20 mouse cellular contexts compared by ENCODE assay signal in the genomic region with DNA sequence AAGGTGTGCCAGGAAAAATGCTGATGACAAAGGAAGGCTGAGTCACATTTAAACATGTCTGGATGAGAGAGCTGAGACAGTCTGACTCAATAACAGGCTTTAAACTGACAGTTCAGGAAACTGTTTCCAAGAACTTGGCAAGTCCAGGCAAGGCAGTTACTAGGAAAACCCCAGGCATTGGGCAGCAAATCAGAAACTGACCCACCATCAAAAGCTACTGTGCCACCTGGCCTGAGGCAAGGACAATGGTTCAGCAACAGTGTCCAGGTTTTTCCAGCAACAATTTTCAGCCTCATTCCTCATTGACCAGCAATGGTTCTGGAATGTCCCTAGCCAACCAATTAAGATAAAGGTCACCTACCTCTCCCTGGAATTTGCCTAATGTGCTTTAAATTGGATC.
"Had no signal": no experiment of that assay in that cellular context is flagged by ENCODE, and none has a peak within 500 bp of the region (broad histone marks: within the 10 kb centered on the region; RNA-seq: fewer than 3 reads in every experiment).

No protein-coding gene starts in this region.

- H3K9ac ChIP-seq: lung, embryonic 15.5 days; midbrain, embryonic 13.5 days; midbrain, embryonic 15.5 days; neural tube, embryonic 13.5 days; neural tube, embryonic 15.5 days had no signal

- H3K4me1 ChIP-seq: lung, embryonic 15.5 days; megakaryocyte, embryonic 14.5 days; midbrain, embryonic 13.5 days; midbrain, embryonic 15.5 days; neural tube, embryonic 13.5 days; neural tube, embryonic 15.5 days had no signal

- H3K4me3 ChIP-seq: lung, embryonic 15.5 days; megakaryocyte, embryonic 14.5 days; midbrain, embryonic 13.5 days; midbrain, embryonic 15.5 days; neural tube, embryonic 13.5 days; neural tube, embryonic 15.5 days had no signal

- ATAC-seq: lung, postnatal 0 days; midbrain, embryonic 13.5 days; midbrain, embryonic 15.5 days had no signal

- H3K4me2 ChIP-seq: lung, embryonic 15.5 days; midbrain, embryonic 11.5 days; midbrain, embryonic 13.5 days; midbrain, embryonic 15.5 days; neural tube, embryonic 13.5 days; neural tube, embryonic 15.5 days had no signal

- H3K27ac ChIP-seq: lung, embryonic 15.5 days; macrophage; midbrain, embryonic 13.5 days; midbrain, embryonic 15.5 days; neural tube, embryonic 13.5 days; neural tube, embryonic 15.5 days had no signal

- DNase-seq: lung, adult 2 months; lung, postnatal 14 days; lung, postnatal 36 days; retina, postnatal 1 day; right cerebral cortex, adult 18-20 months; right cerebral cortex, postnatal 25 days; right cerebral cortex, postnatal 4 days; spleen, adult 18-20 months; thymus, adult 18-20 months; thymus, postnatal 14 days; thymus, postnatal 36 days had no signal

- H3K9me3 ChIP-seq: lung, embryonic 15.5 days; megakaryocyte, embryonic 14.5 days; midbrain, embryonic 13.5 days; midbrain, embryonic 15.5 days; neural tube, embryonic 13.5 days; neural tube, embryonic 15.5 days had no signal

- H3K36me3 ChIP-seq: lung, embryonic 15.5 days; midbrain, embryonic 13.5 days; midbrain, embryonic 15.5 days; neural tube, embryonic 13.5 days; neural tube, embryonic 15.5 days had no signal

- H3K27me3 ChIP-seq: lung, embryonic 15.5 days; megakaryocyte, embryonic 14.5 days; midbrain, embryonic 13.5 days; midbrain, embryonic 15.5 days; neural tube, embryonic 13.5 days; neural tube, embryonic 15.5 days had no signal
